Mouse (Mus musculus) myocyte (in vitro differentiated cells): ENCODE measurements around the gene Rrp1b.

Experiments
- MAX ChIP-seq: IDR thresholded peaks from one replicate; pipeline ENCODE4 v1.6.1; 2011; ENCODE audit warnings: low read depth, mild to moderate bottlenecking, control low read depth
- MYOD1 ChIP-seq, 3 experiments: IDR thresholded peaks; one replicate each; pipeline ENCODE4 v1.6.1; 2011; ENCODE audit warnings: control low read depth in 2 of 3, low read depth in 2 of 3, mild to moderate bottlenecking in 2 of 3, moderate library complexity in 1 of 3; ENCODE audit not compliant: insufficient read length in 2 of 3, control insufficient read depth in 1 of 3
- POLR2A ChIP-seq: IDR thresholded peaks from one replicate; pipeline ENCODE4 v1.6.1; 2011; ENCODE audit warnings: low read depth, mild to moderate bottlenecking, control low read depth, moderate library complexity; ENCODE audit not compliant: insufficient read length
- POLR2AphosphoS2 ChIP-seq: IDR thresholded peaks from one replicate; pipeline ENCODE4 v1.6.1; 2011; ENCODE audit warnings: low read depth, control low read depth; ENCODE audit not compliant: insufficient read length
- TCF12 ChIP-seq: IDR thresholded peaks from one replicate; pipeline ENCODE4 v1.6.1; 2011; ENCODE audit warnings: mild to moderate bottlenecking, control low read depth; ENCODE audit not compliant: poor library complexity, insufficient read depth, severe bottlenecking
- USF1 ChIP-seq: IDR thresholded peaks from one replicate; pipeline ENCODE4 v1.6.1; 2011; ENCODE audit warnings: low read depth, mild to moderate bottlenecking, control low read depth, moderate library complexity

DNA sequence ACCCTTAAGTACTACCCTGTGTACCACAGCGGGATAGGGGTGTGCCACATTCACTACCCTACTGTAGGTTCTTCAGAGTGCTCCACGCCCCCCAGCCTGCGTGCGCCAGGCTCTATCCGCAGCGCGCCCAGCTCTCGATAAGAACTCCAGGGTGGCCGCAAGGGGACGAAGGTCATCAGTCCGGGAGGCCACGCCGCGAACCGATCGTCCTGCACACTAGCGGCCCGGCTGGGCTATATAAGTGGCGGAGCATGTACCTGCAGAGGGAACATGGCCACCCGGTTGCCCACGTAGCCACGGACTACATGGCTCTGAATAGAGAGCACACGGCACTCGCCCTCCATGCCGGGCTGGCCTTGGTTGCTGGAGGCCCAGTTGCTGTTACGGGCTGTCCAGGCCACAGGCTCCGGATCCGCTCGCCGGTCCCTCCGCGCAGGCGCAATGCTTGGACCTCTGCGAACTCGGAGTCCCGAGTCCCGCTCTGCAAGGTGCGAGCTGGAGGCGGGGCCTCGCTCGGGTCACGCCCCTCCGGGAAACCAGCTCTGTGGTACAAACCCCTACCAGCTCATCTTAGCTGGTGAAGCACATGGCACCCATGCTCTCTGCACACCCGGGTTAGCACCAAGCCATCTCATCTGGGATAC, 64.2 kb downstream of the Rrp1b start:
- TF ChIP-seq MYOD1 (IDR thresholded peaks at IDR 0.05; ENCODE audit: control insufficient read depth in 1 of 3, insufficient read length in 2 of 3, low read depth in 2 of 3) (no peak), POLR2A (no peak), MAX (no peak), USF1 (no peak), TCF12 (no peak), POLR2AphosphoS2 (no peak)
